Mouse (Mus musculus) lung, postnatal 36 days (tissue): ENCODE measurements at regions not wholly inside any gene's neighbourhood (a gene's known extent, or its start where the extent isn't known, plus 50 kb on each side); places are given as distances from the start of the nearest gene placed in this dataset.

Experiments
- DNase-seq: peaks from one replicate; pipeline ENCODE4 v3.0.0; 2022; ENCODE audit warnings: mixed read lengths

DNA sequence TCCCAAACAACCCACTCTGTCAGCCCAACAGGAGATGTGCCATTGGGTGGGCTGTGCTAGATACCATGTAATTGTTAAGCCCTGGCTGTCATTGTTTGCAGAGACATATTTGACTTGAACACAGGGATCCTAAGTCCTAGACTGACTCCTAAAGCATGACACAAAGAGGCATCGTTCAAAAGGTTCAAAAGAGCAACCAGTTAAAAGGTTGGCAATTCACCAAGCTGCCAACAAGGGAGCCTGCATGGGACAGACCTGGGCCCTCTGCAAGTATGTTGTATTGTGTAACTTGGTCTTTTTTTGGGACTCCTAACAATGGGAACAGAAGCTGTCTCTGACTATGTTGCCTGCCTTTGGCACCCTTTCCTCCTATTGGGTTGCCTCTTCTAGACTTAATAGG, 139.4 kb upstream of the Klf3 start:
- DNase-seq = no peak

- DNase-seq = no peak
Observed at GRCm38 (mm10) chr5:64665064-64665463, 138.1 kb upstream of the Klf3 start.

- DNase-seq = no peak
Observed at GRCm38 (mm10) chr5:64666256-64666655, 136.9 kb upstream of the Klf3 start.

DNA sequence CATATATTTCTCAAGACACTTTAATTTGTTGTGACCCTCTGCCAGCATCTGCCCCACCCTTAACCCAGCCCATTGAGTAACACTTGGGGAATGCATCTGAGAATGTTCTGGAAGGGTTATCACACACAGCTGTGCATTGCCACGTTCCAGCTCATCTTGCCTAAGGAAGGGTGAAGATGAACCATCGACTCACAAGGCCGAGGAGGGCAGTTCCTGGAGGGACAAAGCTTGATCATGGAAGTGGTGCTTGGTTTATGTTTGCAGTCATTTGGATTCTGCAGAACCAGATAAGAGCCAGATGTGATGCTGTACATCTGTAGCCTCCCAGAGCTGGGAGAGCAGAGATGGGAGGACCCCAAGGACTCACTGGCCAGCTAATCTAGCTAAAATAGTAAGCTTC, 136.1 kb upstream of the Klf3 start:
- DNase-seq = peak; percentile 55

DNA sequence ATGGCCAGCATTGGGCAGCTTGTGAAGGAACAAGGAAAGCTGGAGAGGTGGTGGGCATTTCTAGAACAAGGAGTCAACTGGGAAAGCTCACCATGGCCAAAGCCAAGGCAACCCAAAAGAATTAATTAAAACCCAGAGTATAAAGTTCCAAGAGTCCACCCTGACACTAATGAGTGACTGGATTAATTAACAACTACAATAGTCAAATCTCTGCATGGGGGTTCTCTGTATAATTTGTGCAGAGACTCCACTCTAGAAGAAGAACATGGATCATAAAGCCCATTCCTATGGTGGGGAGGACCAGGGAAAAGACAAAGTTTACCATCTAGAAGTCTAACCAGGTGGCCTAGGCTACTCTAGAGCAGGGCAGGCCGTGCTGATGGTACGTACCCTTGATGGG, 129.3 kb upstream of the Klf3 start:
- DNase-seq = no peak

DNA sequence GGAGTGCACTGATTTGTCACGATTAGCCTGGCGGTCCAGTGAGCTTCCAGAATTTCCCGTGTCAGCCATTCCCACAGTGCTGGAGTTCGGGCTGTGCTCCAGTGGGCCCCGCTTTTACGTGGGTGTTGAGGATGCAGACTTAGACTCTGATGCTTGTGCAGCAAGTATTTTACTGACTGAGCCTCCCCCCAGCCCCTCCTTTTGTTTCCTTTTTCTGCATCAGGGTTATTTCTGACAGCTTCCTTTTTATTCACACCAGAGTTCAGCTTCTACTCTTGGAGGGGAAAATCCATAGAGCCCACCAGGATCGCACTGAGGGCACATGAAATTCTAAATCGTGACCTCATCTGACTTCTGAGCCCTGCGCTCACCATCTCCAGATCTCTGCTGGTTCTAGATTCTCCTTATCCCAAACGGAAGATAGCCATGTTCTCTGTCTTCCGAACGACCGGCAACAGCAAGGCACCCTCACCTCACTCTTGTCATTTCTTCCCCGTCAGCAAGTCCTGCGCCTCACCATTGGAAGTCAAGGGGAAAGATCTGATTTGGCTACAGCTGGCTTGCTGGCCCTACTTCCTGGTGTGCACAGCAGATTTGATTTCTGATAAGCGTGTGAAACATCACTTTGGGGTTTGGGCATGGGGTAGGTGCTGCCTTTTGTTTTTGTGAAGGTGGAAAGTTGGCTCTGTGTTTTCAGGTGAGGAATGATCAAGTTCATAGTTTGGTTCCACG, 126.8 kb upstream of the Klf3 start:
- DNase-seq = no peak

DNA sequence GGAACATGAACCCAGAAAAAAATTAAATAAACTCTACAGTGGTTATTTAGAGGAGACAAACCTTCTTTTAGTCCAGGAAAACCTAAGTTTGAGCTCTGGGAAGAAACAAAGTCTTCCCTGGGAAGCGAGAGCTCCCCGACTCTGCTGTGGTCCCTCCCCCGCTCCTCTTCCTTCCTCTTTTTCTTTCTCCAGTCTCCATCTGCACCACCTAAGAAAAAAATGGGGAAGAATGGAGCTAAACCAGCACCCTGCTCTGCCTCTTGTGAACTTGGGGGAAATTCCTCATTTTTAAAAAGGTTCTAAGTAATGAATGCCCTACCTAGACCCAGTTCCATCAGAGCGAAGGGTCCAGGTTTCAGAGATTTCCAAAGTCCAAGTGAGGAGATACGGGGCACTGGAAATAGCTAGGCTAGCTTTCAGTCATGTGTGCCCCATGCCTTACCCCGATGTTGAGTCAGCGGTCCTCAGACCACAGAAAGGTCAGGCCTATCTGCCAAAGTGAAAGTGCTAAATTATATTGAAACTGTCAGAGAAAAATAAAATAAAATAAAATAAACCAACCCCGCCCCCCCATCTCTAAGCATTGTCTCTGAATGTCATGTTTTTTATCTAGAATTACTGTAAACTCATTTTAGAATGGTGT, 126.1 kb upstream of the Klf3 start:
- no peak for DNase-seq

GRCm38 (mm10) chr5:64678706-64679105, 124.5 kb upstream of the Klf3 start:
- no peak for DNase-seq

DNA sequence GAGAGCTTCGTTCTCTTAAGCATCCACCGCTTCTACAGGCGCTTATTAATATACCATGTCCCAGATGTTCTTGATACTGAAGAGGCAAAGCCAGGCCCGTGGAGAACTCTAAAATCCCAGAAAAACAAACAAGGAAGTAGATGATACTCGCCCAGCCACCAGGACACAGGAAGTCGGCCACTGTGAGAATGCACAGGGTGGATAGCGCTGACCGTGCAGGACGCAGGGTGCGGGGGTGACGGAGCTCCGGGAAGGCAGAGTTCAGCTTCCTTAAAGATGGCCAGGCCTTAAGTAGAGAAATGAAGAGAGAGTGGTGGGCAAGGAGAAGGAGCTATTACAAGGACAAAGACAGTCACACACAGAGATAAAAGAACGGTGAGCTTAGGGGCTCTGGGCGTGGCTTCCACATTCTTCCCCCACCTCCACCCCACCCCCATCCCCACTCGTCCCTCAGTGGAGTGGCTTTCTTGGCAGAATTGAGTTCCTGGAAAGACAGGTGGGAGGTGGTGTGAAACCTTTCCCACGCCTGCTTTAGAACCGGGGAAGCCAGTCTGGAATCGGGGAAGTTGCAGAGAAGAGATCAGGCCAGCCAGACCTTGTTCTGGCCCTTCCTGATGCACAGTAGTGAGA, 123.1 kb upstream of the Klf3 start:
- DNase-seq = peak; percentile 51

DNA sequence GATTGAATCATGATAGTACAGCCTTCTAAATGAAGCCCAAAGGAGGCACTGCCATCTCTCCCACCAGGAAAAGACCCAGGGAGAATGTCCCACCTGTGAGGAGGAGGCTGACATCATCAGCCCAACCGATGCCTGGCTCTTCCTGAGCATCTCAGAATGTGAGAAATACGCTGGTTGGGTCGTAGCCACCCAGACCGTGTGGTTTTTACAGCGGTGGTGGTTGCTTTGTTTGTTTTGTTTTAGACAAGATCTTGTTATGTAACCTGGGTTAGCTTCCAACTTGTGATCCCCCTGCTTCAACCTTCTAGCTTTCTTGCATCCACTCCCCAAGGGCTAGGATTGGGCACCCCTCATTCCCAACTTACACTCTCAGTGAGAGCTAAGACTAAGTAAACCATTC, 122.0 kb upstream of the Klf3 start:
- no peak for DNase-seq

DNA sequence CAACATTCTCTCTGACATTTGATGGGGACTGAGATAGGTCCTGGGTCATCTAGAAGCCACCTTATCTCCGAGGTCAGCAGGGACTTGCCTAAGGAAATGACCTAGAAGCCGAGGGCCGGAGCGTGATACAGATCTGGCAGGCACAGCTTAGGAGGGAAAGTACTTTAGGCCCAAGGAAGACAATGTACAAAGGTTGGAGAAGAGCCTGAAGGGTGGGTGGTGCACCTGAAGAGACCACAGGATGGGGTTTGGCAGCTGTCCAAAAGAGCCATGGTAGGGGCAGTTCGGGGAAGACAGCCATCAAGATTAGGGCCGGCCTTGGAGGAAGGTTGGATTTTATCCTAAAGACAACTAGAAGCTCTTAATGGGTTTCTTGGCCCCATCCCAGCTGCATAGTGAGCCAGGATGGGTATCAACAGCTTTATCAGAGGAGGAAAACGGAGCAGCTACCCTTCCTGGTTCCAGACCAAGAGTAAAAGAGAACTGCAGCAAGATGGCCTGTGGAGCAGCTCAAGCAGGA, 120.8 kb upstream of the Klf3 start:
- peak; percentile 84 for DNase-seq

DNA sequence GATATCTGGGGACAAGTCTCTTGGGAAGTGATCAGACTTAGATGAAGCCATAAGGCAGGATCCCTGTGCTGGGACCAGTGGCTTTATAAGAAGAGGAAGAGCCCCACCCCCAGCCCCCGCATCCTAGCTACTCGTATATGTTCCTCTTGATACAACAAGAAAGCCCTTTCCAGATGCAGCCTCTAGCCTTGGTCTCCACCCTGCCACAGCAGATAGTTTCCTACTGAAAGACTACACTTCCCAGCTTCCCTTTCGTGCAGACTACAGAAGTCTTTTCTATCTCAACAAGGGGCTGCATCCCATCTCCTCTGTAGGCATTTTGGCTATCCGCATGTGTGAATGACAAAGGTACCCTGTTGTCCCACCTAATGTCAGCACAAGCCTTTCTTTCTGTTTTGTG, 119.8 kb upstream of the Klf3 start:
- DNase-seq = no peak

GRCm38 (mm10) chr5:64684275-64684674, 118.9 kb upstream of the Klf3 start:
- DNase-seq = no peak

- no peak for DNase-seq
Observed at GRCm38 (mm10) chr5:64690148-64690547, 113.0 kb upstream of the Klf3 start.

DNA sequence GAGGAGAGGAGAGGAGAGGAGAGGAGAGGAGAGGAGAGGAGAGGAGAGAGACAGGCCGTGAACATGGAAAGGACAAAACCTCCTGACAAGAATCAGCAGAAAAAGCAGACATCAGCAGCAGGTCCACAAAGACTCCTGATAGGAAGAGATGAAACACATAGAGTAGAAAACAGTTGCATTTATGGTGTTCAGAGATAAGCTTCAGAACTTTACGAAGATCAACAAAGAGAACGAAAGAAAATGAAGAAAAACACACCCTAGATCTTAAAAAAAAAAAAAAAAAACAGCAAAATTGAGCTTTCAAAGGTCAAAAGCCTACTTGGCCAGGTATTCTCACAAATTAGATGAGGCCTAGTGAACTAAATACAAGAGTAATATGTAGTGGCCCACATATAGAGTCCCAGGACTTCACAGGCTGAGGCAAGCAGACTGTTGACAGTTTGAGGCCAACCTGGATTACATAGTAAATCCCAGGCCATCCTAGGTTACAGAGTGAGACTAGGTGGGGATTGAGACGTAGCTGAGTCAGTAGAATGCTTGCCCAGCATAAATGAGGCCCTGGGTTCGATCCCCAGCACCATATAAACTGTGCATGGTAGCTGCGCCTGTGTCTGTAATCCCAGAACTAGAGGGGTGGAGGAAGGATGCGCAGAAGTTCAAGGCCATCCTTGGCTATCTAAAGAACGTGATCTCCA, 111.6 kb upstream of the Klf3 start:
- no peak for DNase-seq

DNA sequence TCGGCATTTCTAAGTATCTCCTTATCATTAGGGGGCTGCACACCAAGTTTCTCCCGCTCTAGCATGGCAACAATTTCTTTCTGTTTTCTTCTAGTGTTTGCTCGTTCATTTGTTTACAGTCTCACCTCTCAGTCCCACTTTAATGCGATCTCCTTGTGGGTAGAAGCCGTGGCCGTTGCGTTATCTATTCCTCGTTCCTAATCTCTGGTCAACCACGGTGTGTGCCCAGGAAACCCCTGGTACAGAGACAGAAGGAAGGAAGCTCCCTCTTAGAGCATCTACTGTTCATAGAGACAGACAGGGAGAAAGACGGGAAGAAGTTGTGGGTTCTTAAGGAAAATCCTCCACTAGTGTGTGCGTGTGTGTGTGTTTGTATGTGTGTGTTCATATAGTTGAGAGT, 110.9 kb upstream of the Klf3 start:
- DNase-seq = no peak

GRCm38 (mm10) chr5:64693616-64694015, 109.6 kb upstream of the Klf3 start:
- DNase-seq = no peak

DNA sequence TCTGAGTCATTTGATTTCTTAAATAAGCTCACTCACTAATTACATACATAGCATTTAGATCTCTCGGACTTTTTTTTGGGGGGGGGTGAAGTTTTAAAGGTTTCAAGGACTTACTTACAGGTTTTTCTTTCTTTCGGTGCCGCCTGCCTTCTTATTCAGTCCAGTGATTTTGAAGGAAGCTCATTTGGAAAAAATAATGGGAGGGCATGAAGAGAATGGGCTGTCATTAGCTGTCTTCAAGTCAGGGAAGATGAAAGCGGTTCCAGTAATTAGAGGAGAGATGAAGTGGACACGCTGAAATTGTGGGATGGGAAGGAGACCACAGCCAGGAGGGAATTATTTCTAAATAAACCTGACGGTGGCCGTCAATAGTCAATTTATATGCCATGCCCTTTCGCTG, 108.6 kb upstream of the Klf3 start:
- no peak for DNase-seq

DNA sequence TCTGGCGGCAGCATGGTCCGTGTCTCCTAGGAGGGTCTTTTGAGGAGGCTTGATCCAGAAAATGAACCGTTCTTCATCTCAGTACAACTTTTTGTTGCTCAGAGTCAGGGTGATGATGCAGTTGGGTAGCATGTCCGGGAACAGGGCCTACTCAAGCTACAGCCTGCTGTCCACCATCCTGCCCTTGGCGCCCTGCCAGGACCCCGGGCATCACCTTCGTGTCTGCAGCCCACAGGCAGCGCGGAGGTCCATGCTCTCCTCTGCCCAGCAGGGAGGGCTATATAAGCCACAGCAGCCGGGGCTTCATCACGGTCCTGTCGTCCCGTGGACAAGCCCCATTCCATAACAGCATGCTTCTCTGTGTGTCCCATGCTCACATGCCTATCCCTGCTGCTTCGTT, 107.1 kb upstream of the Klf3 start:
- DNase-seq = no peak

GRCm38 (mm10) chr5:64697466-64697865, 105.7 kb upstream of the Klf3 start:
- DNase-seq = no peak

GRCm38 (mm10) chr5:64698458-64699116, 104.6 kb upstream of the Klf3 start:
- DNase-seq = no peak

DNA sequence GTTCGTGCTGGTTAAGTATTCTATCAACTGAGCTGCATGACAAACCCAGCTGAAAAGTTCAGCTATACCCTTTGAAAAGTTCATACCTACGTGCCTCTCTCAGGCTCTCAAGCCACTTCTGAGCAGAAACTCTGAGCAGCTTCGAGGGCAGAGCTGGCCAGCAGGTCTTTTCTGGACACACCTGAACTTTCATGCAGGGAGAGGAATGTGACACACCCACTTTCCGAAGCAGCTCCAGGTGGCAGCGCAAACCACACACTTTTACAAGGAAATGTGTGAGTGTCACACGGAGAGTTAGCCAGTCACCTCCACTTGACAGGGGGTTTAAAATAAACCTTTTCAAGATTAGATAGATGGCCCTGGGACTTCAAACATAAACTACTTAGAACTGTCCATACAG, 103.2 kb upstream of the Klf3 start:
- peak; percentile 79 for DNase-seq

- DNase-seq = peak; percentile 30
Observed at GRCm38 (mm10) chr5:64701219-64701779, 101.9 kb upstream of the Klf3 start.
